Mouse (Mus musculus): Measurements from ENCODE around the gene Fam151b. TPM values are rescaled to one million over a fixed set of nuclear protein-coding genes. Genes with fewer than 3 reads are reported as not detected.

The Fam151b gene
- total RNA-seq, 2 experiments from 2014 or later, result 2.4 to 2.8 TPM

DNA sequence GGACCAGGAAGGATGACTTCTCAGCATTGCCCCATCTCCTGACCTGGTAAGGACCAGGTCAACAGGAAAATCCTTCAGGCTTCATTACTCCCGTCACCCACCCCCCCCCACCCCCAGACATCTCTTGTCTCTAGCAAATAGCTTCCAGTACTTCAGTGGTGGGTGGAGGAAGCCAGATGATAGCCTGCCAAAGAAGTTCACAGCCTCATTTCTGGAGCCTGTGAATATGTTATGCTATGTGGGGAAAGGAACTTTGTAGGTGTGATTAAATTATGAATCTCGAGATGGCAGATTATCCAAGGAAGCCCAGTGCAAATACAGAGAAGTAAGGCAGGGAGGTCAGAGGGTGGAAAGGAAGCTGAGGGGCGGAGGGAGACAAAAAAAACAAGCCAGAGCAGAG, 60.1 kb downstream of the Fam151b start:
- intact Hi-C loops (cut with DNase I), result no loop called here
- DNase-seq, result no peak

DNA sequence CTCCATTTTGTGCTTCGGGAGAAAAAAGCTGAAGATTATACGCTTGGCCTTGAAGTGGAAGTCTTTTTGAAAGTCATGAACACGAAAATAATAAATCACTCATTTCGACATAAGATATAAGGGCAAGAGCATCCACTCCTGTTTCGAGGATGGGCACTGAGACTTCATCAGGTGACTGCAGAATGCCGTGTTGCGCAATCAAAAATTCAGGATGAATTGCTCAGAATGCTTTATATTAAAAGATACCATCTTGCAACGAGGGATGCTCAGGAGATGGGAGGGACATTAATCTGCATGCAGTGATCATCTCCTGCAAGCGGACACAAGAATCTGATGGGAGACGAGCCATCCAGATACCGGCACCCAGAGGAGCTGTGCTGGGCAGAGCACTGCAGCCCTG, 64.2 kb downstream of the Fam151b start:
- intact Hi-C loops (cut with DNase I), result no loop called here

DNA sequence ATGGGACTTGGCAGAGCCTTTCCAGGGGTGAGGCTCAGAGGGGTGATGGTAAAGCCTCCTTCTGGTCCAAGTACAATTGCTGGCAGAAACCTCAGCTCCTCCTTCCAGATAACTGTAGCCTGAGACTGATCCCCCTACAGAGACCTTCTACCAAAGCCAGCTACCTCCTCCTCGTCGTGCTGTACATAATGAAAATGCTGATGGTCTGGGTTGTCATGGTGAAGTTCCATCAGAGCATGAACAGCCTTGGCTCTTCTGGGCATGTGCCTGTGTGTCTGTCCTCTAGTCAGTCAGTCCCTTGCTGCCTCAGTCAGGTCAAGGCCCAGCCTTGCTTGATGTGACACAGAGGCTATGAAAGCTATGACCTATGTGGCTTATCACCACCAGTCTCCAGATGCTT, 73.3 kb downstream of the Fam151b start:
- intact Hi-C loops (cut with DNase I), result no loop called here
- no peak for DNase-seq

More for the DNA sequence above, 64.2 kb downstream of the Fam151b start:
- no peak for DNase-seq

DNA sequence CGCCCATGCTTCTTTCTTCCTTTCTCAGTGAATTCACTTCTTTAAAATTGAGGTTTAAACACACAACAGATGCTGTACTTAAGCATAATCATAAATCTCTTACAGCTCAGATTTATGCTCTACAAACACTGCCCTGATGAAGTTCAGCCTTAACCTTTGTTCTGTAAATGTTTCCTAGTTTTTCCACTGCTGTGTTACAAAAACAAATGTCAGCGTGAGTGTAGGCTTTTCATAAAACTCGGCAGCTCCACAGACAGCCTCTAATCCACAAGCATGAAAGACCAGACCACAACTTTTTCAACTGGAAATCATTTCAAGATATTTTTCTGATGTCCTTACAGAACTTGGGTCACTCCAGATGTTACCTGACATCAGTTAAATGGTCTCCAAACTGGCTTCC, 80.3 kb downstream of the Fam151b start:
- intact Hi-C loops (cut with DNase I), result no loop called here
- no peak for DNase-seq

DNA sequence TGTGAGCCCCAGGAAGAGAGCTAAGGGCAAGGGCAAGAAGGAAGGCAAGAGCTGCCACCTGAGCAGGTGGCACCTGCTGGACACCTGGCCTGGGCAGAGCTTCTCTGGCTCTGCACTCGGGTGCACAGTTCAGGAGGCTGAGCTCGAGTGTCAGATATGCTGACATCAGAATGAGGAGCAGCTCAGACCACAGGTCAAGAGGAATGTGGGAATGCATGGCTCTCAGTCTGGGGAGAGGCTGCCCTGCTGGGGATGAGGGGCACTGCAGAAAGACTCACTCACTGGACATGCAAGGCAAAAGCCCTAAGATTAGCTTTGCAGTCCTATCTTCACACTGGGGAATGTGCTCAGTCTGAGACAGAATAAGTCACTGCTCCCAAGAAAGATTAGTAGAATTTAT, 81.8 kb downstream of the Fam151b start:
- intact Hi-C loops (cut with DNase I), result no loop called here
- DNase-seq, result no peak

Other genes with a start within 250 kb of the Fam151b start
- gene Gm20379, start 178.0 kb downstream of the Fam151b start, total RNA-seq (2021), result not detected
- 1 to 10 TPM; 1.5 to 1.8 TPM for gene Dhfr, start 129.3 kb downstream of the Fam151b start, total RNA-seq (2021)
- gene Msh3, start 129.0 kb downstream of the Fam151b start, total RNA-seq (2021), result 10 to 100 TPM; 12.1 to 12.7 TPM
- under 1 TPM in 1 of 2 experiments, not detected in 1; 0.31 TPM for gene Ankrd34b, start 58.1 kb downstream of the Fam151b start, total RNA-seq (2021)
- gene Zfyve16, start 46.9 kb upstream of the Fam151b start, total RNA-seq (2021), result 10 to 100 TPM; 16.3 to 17.2 TPM
- not detected for gene Spz1, start 92.2 kb upstream of the Fam151b start, total RNA-seq (2021)
- 10 to 100 TPM; 27.2 to 28.4 TPM for gene Serinc5, start 127.1 kb upstream of the Fam151b start, total RNA-seq (2021)

All from heart, postnatal 14 days (tissue).